Mouse (Mus musculus) forebrain, postnatal 0 days (tissue): ENCODE results near the gene Tm4sf20. TPM values are rescaled to one million over a fixed set of nuclear protein-coding genes. Genes with fewer than 3 reads are reported as not detected.

Experiments
- ATAC-seq: fragments of 200-750 bp; cut with Nextera tagmentation; 2 replicates; pipeline ENCODE4 v1.8.0; 2017; ENCODE audit warnings: mild to moderate bottlenecking, moderate library complexity
- DNase-seq: peaks from one replicate; pipeline ENCODE4 v3.0.0-alpha.2; 2015
- H3K27ac ChIP-seq: fragments of 300-500 bp; sonication (generic); 2 replicates; pipeline ENCODE4 v1.5.1; 2014; ENCODE audit warnings: low read depth, mild to moderate bottlenecking, antibody characterized with exemption, low read length, moderate library complexity, mixed read lengths
- H3K27me3 ChIP-seq: fragments of 300-500 bp; sonication (generic); 2 replicates; pipeline ENCODE4 v1.6.1; 2014; ENCODE audit warnings: mild to moderate bottlenecking, low read length, mixed read lengths; ENCODE audit not compliant: insufficient read depth
- H3K36me3 ChIP-seq: fragments of 300-500 bp; sonication (generic); 2 replicates; pipeline ENCODE4 v1.6.1; 2014; ENCODE audit warnings: mild to moderate bottlenecking, moderate library complexity; ENCODE audit not compliant: insufficient read depth
- H3K4me1 ChIP-seq: fragments of 300-500 bp; sonication (generic); 2 replicates; pipeline ENCODE4 v1.6.1; 2014; ENCODE audit warnings: antibody characterized with exemption; ENCODE audit not compliant: insufficient read depth
- H3K4me2 ChIP-seq: fragments of 300-500 bp; sonication (generic); 2 replicates; pipeline ENCODE4 v1.6.1; 2014; ENCODE audit warnings: low read depth, mild to moderate bottlenecking, moderate library complexity
- H3K4me3 ChIP-seq: fragments of 300-500 bp; sonication (generic); 2 replicates; pipeline ENCODE4 v1.5.1; 2014; ENCODE audit warnings: low read depth, low read length, mixed read lengths
- H3K9ac ChIP-seq: fragments of 300-500 bp; sonication (generic); 2 replicates; pipeline ENCODE4 v1.6.1; 2014; ENCODE audit warnings: mild to moderate bottlenecking
- H3K9me3 ChIP-seq: fragments of 300-500 bp; sonication (generic); 2 replicates; pipeline ENCODE4 v1.6.1; 2016; ENCODE audit warnings: low read length
- CTCF ChIP-seq: sonication (generic); IDR thresholded peaks from 2 replicates; pipeline ENCODE4 v1.5.1; 2016; ENCODE audit warnings: antibody characterized with exemption, control low read depth, low read depth
- WGBS: fragments of 180-500 bp; shearing (Covaris S2); extraction: QIAGEN DNeasy Blood & Tissue Kit; methylation state at CpG from one replicate; pipeline ENCODE4 v1.1.7; 2014; 5-methylcytosine and 5-hydroxymethylcytosine counted together
- polyA plus RNA-seq: library from polyadenylated mRNA; unstranded; fragments of >200 nt; fragmentation: Nextera tagmentation; extraction: Ambion mirVana; gene quantifications from 2 replicates; pipeline ENCODE4 v1.2.1, GENCODE M21; 2015
- total RNA-seq: library from RNA; depleted of rRNA; stranded (reverse); fragments of >200 nt; gene quantifications from 2 replicates; pipeline ENCODE4 v1.2.3, GENCODE M21; 2014; rRNA removed

The Tm4sf20 gene
- total RNA-seq: not detected in 2 replicates
- polyA plus RNA-seq: not detected in 2 replicates

- H3K27me3 ChIP-seq: no peaks in the 10 kb centered on the region
- ATAC-seq: no peak
- no peak for TF ChIP-seq CTCF
- H3K4me2 ChIP-seq: no peak within 1 kb of the TSS
- DNase-seq: no peak
- H3K36me3 ChIP-seq: no peaks in the 10 kb centered on the region
- 75% methylated on average over 5 of the region's 5 CpGs for WGBS
- no peak within 1 kb of the TSS for H3K27ac ChIP-seq
- H3K4me1 ChIP-seq: no peaks in the 10 kb centered on the region
- H3K4me3 ChIP-seq: no peak within 1 kb of the TSS
- no peak within 1 kb of the TSS for H3K9ac ChIP-seq
- no peaks in the 10 kb centered on the region for H3K9me3 ChIP-seq
Observed at GRCm38 (mm10) chr1:82768269-82768668, at the start of gene Tm4sf20. Gene Tm4sf20 (minus strand): TSS chr1:82768461.

- no peak for TF ChIP-seq CTCF
- Histone ChIP-seq H3K9me3 (no peaks in the 10 kb centered on the region), H3K27ac (no peak overlapping the region), H3K27me3 (no peaks in the 10 kb centered on the region), H3K36me3 (no peaks in the 10 kb centered on the region), H3K4me3 (no peak overlapping the region), H3K4me2 (no peak overlapping the region), H3K9ac (no peak overlapping the region), H3K4me1 (no peaks in the 10 kb centered on the region)
- 83% methylated on average over 17 of the region's 17 CpGs for WGBS
- ATAC-seq (no peak), DNase-seq (no peak)
Observed at GRCm38 (mm10) chr1:82815941-82816716, 47.9 kb upstream of the Tm4sf20 start.

GRCm38 (mm10) chr1:82811766-82812165, 43.5 kb upstream of the Tm4sf20 start:
- Histone ChIP-seq H3K36me3 (no peaks in the 10 kb centered on the region), H3K4me2 (no peak overlapping the region), H3K27ac (no peak overlapping the region), H3K9ac (no peak overlapping the region), H3K27me3 (no peaks in the 10 kb centered on the region), H3K4me3 (no peak overlapping the region), H3K9me3 (no peaks in the 10 kb centered on the region), H3K4me1 (no peaks in the 10 kb centered on the region)
- TF ChIP-seq CTCF: no peak
- WGBS: 78% methylated on average over 1 of the region's 1 CpGs
- no peak for ATAC-seq
- no peak for DNase-seq

DNA sequence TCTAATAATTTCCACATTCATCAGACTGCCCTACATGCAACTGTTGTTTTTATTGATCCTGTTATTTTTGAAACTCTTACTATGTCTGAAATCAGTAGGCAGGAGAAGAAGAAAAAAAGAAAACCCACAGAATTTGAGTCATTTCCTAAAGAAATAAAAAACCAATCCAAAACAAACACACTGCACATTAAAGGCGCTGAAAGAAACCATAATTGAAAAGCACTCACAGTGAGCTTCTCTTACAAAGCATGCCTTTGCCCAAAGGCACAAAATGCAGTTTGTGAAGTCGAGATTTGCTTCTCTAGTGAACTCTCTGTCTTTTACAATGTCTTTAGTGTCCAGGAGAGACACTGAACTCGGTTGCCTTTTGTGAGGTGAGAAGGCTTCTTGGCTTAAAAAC, 40.3 kb upstream of the Tm4sf20 start:
- Histone ChIP-seq H3K4me1 (no peaks in the 10 kb centered on the region), H3K9me3 (no peaks in the 10 kb centered on the region), H3K4me3 (no peak overlapping the region), H3K9ac (no peak overlapping the region), H3K27ac (no peak overlapping the region), H3K27me3 (no peaks in the 10 kb centered on the region), H3K4me2 (no peak overlapping the region), H3K36me3 (no peaks in the 10 kb centered on the region)
- no peak for ATAC-seq
- DNase-seq: no peak
- 69% methylated on average over 3 of the region's 3 CpGs for WGBS
- no peak for TF ChIP-seq CTCF

- no peak overlapping the region for H3K4me3 ChIP-seq
- H3K9ac ChIP-seq: no peak overlapping the region
- 65% methylated on average over 7 of the region's 7 CpGs for WGBS
- H3K4me1 ChIP-seq: no peaks in the 10 kb centered on the region
- H3K4me2 ChIP-seq: no peak overlapping the region
- H3K9me3 ChIP-seq: no peaks in the 10 kb centered on the region
- TF ChIP-seq CTCF: no peak
- no peaks in the 10 kb centered on the region for H3K36me3 ChIP-seq
- no peaks in the 10 kb centered on the region for H3K27me3 ChIP-seq
- DNase-seq (no peak), ATAC-seq (no peak)
- no peak overlapping the region; the same call in 1 of the 2 replicates for H3K27ac ChIP-seq
Observed at GRCm38 (mm10) chr1:82807206-82807605, 38.9 kb upstream of the Tm4sf20 start.

DNA sequence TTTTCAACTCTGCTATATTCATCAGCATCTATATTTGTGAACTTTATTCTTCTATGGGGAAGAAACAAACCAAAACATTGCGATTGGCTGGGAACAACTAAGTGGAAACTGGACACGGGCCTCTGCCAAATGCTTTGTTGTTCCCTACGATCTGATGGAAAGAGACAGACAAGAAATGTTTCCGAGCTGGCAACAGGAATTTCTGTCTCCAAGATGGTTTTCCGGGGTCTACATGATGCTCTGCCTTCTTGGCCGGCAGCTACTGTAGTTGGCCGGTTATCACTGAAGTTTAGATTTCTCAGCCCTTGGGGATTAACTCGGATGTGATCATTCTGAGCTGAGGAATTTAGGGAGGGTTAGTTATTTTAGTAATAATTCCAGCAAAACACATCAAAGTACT, 38.1 kb upstream of the Tm4sf20 start:
- ATAC-seq (no peak), DNase-seq (no peak)
- no peak overlapping the region for H3K27ac ChIP-seq
- no peaks in the 10 kb centered on the region for H3K9me3 ChIP-seq
- no peaks in the 10 kb centered on the region for H3K36me3 ChIP-seq
- no peak overlapping the region for H3K4me2 ChIP-seq
- no peak overlapping the region for H3K9ac ChIP-seq
- no peaks in the 10 kb centered on the region for H3K27me3 ChIP-seq
- no peak for TF ChIP-seq CTCF
- WGBS: 55% methylated on average over 8 of the region's 8 CpGs
- no peaks in the 10 kb centered on the region for H3K4me1 ChIP-seq
- H3K4me3 ChIP-seq: no peak overlapping the region

GRCm38 (mm10) chr1:82804059-82804458, 35.8 kb upstream of the Tm4sf20 start:
- no peak overlapping the region for H3K4me3 ChIP-seq
- no peaks in the 10 kb centered on the region for H3K27me3 ChIP-seq
- no peaks in the 10 kb centered on the region for H3K9me3 ChIP-seq
- ATAC-seq (no peak), DNase-seq (no peak)
- no peak overlapping the region for H3K27ac ChIP-seq
- no peaks in the 10 kb centered on the region for H3K36me3 ChIP-seq
- TF ChIP-seq CTCF: no peak
- WGBS: 93% methylated on average over 1 of the region's 1 CpGs
- H3K4me1 ChIP-seq: no peaks in the 10 kb centered on the region
- H3K9ac ChIP-seq: no peak overlapping the region
- no peak overlapping the region for H3K4me2 ChIP-seq
